Mouse (Mus musculus): ENCODE data around the gene Ablim1. TPM values are rescaled to one million over a fixed set of nuclear protein-coding genes. Genes with fewer than 3 reads are reported as not detected.

Ablim1 gene
- total RNA-seq, 2 experiments from 2014 or later, result 66.9 to 79.0 TPM

DNA sequence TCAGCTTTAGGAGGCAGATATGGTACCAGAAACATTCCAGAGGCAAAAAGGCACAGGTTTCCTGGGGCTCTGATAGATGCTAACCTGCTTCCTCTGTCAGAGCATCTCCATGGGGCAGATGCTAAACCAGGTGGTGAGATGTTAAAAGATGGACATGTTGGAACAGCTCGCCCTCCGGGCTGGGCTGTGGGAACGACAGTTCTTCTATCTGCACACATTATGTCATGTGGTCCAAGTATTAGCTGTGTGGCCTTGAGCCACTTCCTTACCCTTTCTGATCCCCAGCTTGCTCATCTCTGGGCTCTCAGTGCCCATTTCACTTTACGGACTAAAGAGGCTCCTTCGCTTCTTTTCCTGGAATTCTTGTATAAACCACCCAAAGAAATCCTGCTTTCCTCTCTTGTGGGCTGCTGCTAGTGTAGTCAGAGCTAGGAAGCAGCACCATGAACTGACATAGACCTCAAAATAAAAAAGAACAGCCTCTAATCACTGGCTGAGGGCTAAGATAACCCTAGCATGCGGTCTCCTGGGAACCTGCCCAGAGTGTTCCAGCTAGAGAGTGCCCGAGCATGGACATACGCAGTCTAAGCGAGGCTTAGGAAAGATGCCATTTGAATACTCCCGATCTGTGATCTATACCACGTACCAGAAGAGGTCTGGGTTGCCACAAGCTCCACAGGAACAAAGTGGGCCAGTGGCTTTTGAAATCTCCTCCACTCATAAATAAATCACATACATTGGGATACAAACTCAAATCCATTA lies 119.4 kb downstream of the Ablim1 start:
- no peak for DNase-seq (ENCODE audit: extremely low spot score in 1 of 2, low spot score in 1 of 2)

GRCm38 (mm10) chr19:57193958-57194357 lies 120.8 kb downstream of the Ablim1 start:
- no peak for DNase-seq (ENCODE audit: extremely low spot score in 1 of 2, low spot score in 1 of 2)

DNA sequence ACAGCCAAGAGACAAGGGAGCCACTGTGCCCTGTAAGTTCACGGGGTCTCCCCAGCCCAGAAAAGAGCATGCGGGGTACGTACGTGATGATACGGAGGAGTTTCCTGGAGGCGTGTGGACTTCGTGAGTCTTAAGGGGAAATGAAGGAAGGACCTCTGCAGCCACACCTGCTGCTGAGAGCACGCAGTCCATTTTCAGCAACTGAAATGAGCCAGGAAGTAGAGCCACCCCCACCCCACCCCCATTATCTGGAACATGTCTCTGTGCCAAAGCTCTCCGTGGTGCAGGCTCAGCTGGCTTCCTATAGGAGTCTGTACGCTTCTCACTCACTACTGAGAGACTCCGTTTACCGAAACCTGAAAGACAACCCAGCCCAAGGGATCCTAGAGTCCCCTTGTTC lies 121.3 kb downstream of the Ablim1 start:
- DNase-seq (ENCODE audit: extremely low spot score in 1 of 2, low spot score in 1 of 2), result no peak

DNA sequence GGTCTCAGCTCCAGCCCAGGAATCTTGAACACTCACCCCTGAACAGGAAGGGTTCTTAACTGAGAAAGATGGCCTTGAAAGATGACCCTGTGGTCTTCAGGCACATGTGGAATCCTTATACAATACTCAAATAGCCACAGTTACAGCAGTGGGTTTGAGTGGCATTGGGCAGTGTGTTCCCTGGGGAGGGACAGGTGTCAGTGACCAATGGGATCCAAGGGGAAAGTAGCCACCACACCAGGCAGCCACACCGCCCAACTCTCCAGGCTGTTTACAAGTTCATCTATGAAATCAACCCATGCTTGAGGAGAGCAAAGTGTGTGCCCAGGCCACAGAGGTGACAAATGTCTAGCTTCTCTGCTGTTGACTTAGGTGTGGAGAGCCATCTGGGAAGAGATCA lies 123.6 kb downstream of the Ablim1 start:
- no peak for DNase-seq (ENCODE audit: extremely low spot score in 1 of 2, low spot score in 1 of 2)

DNA sequence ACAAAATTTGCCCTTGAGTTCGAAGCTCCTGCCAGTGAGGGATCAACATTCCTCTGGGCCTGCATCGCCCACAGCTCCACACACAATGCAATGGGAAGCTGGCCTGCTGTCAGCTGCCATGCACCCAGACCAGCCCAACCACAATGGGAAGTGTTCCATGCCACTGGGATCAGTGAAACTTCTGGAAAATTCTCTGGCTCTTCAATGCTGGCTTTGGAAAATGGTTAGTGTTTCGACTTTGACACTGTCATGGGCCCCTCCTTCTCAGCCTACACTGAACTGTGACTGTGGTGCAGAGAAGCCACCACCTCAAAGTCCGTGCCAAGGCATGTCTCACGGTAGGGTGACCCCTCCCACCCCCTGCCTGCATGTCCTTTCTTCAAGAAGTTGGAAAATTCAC lies 125.3 kb downstream of the Ablim1 start:
- DNase-seq (ENCODE audit: extremely low spot score in 1 of 2, low spot score in 1 of 2), result no peak

- DNase-seq (ENCODE audit: extremely low spot score in 1 of 2, low spot score in 1 of 2), result no peak
These were observed 126.2 kb downstream of the Ablim1 start for GRCm38 (mm10) chr19:57188553-57188952.

DNA sequence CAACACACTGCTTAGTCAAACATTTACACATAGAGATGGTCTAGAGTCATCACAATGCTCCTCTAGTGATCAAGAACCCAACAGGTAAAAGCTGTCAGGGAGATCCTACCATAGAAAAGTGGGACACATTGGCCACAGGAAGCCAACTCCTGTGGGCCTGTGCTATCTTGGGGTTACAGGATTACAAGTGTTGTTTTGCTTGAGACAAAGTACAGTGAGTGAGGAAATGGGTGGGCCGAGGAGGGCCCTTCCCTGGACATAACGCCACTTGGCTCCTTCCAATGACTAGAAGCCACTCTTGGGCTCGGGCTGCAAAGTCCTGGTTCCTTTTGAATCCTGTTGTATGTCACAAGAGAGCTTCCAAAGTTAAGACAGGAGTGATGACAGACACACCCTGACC lies 129.7 kb downstream of the Ablim1 start:
- DNase-seq (ENCODE audit: extremely low spot score in 1 of 2, low spot score in 1 of 2), result no peak

DNA sequence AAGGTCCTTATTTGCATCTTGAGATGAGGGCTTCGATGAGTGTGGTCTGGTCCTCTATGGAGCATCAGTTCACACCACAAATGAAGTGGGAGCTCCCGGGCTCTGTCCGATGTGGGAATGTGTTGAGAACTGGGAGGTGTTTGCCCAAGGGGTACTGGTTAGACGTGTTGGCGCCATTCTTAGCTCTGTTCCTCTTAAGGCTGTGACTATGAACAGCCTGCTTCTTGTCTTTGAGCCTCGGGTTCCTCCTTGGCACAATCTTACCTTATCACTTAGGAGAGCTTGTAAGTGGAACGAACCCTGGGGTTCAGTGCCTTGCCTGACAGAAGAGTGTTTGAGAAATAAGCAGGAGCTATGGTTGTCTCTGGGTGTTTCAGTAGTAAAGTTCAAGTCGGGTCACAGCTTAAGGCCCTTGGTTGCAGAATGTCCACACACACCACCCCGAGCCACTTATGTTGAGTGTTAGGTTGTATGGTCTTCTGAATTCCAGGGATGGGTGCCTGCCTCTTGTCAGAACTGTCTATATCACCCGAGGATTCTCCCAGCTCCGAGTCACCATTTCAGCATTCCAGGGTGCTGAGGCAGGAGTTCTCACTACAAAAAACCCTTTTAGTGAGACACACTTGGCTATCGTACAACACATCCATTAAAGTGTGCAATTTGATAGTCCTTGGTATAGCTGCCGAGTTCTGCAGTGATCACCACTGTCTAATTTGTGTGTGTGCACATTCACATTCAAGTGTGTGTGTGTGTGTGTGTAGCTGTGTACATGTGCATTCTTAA lies 131.6 kb downstream of the Ablim1 start:
- no peak for DNase-seq (ENCODE audit: extremely low spot score in 1 of 2, low spot score in 1 of 2)

- DNase-seq (ENCODE audit: extremely low spot score in 1 of 2, low spot score in 1 of 2), result no peak
These were observed 132.7 kb downstream of the Ablim1 start for GRCm38 (mm10) chr19:57181852-57182528.

- no peak for DNase-seq (ENCODE audit: extremely low spot score in 1 of 2, low spot score in 1 of 2)
These were observed 133.4 kb downstream of the Ablim1 start for GRCm38 (mm10) chr19:57181317-57181716.

DNA sequence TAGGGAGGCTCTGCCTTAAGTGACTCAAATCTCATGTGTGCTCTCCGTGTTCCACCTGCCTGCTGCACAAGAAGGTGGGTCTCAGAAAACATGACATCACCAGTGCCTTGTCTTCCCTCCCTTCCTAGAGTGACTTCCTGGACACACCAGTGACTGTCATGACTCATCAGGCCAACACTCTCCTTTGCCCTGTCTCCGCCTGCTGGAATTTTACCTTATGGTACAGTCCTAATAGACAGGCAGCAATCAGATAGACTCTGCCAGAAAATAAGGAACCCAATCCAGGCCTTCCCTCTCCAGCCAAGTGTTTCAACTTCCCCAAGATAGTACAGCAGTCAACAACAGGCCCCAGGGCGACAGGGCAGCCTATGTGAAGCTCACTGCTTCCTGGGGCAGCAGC lies 133.8 kb downstream of the Ablim1 start:
- DNase-seq (ENCODE audit: extremely low spot score in 1 of 2, low spot score in 1 of 2), result no peak

GRCm38 (mm10) chr19:57180333-57180732 lies 134.4 kb downstream of the Ablim1 start:
- DNase-seq (ENCODE audit: extremely low spot score in 1 of 2, low spot score in 1 of 2), result no peak

DNA sequence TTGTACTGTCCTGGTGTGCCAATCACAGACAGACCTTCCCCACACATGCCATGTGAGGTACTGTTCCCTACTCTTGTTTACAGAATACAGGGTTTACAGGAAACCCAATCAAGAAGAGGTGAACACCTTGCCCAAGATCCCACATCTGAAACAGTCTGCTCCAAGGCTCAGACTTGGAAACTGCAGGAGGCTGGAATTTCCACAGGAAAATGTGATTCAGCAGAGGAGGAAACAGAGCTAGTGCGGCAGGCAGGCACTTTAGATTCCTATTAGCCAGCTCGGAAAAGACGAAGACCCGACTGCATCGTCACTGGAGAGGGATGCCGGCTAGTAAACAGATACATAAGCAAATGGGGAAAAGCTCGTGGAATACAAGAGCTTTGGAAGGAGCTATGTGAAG lies 135.4 kb downstream of the Ablim1 start:
- DNase-seq (ENCODE audit: extremely low spot score in 1 of 2, low spot score in 1 of 2), result no peak

- no peak for DNase-seq (ENCODE audit: extremely low spot score in 1 of 2, low spot score in 1 of 2)
These were observed 137.4 kb downstream of the Ablim1 start for GRCm38 (mm10) chr19:57177334-57177733.

GRCm38 (mm10) chr19:57175077-57175476 lies 139.6 kb downstream of the Ablim1 start:
- DNase-seq (ENCODE audit: extremely low spot score in 1 of 2, low spot score in 1 of 2), result no peak

GRCm38 (mm10) chr19:57174541-57174940 lies 140.2 kb downstream of the Ablim1 start:
- no peak for DNase-seq (ENCODE audit: extremely low spot score in 1 of 2, low spot score in 1 of 2)

GRCm38 (mm10) chr19:57174045-57174444 lies 140.7 kb downstream of the Ablim1 start:
- no peak for DNase-seq (ENCODE audit: extremely low spot score in 1 of 2, low spot score in 1 of 2)

- DNase-seq (ENCODE audit: extremely low spot score in 1 of 2, low spot score in 1 of 2), result no peak
These were observed 142.4 kb downstream of the Ablim1 start for GRCm38 (mm10) chr19:57172321-57172720.

GRCm38 (mm10) chr19:57170880-57171279 lies 143.8 kb downstream of the Ablim1 start:
- DNase-seq (ENCODE audit: extremely low spot score in 1 of 2, low spot score in 1 of 2), result no peak

DNA sequence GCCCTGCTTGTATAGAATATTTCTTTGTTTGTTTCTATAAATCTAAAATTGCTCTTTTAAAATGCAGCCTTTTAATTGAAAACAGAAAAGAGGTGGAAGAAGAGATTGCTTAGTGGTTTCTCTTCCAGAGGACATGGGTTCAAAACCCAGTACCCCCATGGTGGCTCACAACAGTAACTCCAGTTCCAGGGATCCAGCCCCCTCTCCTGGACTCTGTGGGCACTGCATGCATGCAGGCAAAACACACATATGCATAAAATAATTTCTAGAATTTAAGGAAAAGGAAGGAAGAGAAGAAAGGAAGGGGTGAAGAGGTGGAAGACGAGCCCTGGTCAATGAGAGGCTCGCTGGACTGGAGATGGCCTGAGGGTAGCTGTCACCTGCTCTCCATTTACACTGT lies 145.2 kb downstream of the Ablim1 start:
- DNase-seq (ENCODE audit: extremely low spot score in 1 of 2, low spot score in 1 of 2), result no peak

DNA sequence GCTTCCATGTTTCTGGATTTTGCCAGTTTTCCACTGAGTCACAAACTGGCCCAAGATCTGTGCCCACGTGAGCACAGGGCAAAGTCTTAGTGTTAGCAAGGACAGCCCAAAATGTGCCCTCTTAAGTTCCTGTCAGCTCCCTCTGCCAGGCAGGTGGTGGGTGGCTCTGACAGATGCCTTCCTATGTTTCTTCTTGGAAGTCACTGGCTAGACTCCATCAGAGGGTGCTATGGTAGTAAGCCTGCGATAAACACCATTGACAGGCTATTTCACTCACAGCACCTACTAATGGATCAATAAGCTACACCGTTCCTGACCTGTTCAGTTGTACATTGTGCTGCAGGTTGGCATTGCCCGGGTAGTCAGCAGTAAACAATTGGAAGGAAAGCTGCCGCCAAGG lies 147.0 kb downstream of the Ablim1 start:
- DNase-seq (ENCODE audit: extremely low spot score in 1 of 2, low spot score in 1 of 2), result no peak

All from layer of hippocampus, postnatal 25 days (tissue).